Mouse (Mus musculus) small intestine, adult 2 months (tissue): Measurements from ENCODE around the gene Ube2d2b.

ENCODE experiments used
- CTCF ChIP-seq: fragments of 200-500 bp; IDR thresholded peaks from 2 replicates; pipeline ENCODE4 v1.5.1; 2012; ENCODE audit warnings: low read depth, mild to moderate bottlenecking, control low read depth, inconsistent platforms, low read length, moderate library complexity, mixed read lengths; ENCODE audit not compliant: insufficient replicate concordance, insufficient read length; ENCODE audit errors: extremely low read depth
- POLR2A ChIP-seq: fragments of 200-500 bp; IDR thresholded peaks from 2 replicates; pipeline ENCODE4 v1.6.1; 2012; ENCODE audit warnings: low read depth, mild to moderate bottlenecking, control low read depth, inconsistent platforms, low read length, moderate library complexity

DNA sequence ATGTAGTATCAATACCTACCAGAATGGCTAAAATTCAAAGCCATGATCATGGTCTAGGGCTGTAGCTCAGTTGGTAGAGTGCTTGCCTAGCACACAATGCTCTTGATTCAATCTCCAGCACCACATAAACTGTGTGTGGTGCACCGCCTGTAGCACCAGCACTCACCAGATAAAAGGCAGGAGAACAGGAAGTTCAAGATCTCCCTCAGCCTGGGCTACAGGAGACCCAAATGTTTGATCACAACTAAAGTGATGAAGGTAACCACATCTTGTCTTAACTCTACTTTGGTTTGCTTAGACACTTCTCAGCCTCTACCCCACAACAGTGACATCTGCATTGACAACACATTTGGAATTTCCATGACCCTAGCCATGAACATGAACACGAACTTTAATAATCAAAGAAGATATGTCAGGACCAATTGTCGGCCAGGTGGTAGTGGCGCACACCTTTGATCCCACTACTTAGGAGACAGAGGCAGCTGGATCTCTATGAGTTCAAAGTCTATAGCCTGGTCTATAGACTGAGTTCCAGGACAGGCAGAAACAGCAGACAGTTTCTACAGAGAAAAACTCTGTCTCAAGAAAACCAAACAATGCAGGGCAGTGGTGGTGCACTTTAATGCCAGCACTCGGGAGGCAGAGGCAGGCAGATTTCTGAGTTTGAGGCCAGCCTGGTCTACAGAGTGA is 10.8 kb downstream of the Ube2d2b start:
- TF ChIP-seq CTCF (no peak), POLR2A (no peak)
